Mouse (Mus musculus) heart, postnatal 25 days (tissue): ENCODE measurements around the gene Cx3cr1. TPM values are rescaled to one million over a fixed set of nuclear protein-coding genes. Genes with fewer than 3 reads are reported as not detected.
A peak's percentile ranks its signal among the peaks of the same experiment; 100 is the strongest.

Experiments used
- DNase-seq: peaks from one replicate; pipeline ENCODE4 v3.0.0; 2022; ENCODE audit warnings: low spot score
- intact Hi-C: fragments of 180-260 bp; cut with DNase I; formaldehyde crosslinking; loops from one replicate; pipeline ENCODE4 v1.15.1; 2025
- total RNA-seq, 2 experiments: library from RNA; stranded (reverse); gene quantifications; 2 replicates each; pipeline ENCODE4 v1.2.3; 2021

Gene Cx3cr1
- total RNA-seq, 2 experiments from 2014 or later: 3.0 to 5.1 TPM

- DNase-seq: no peak
- intact Hi-C loops: no loop called here
Measured at GRCm38 (mm10) chr9:120005936-120006335, 63.7 kb downstream of the Cx3cr1 start.

- no peak for DNase-seq
- intact Hi-C loops: no loop called here
Measured at GRCm38 (mm10) chr9:120002893-120003292, 66.8 kb downstream of the Cx3cr1 start.

- DNase-seq: peak; percentile 90
- intact Hi-C loops: loop anchor here (2.0 kb wide), 1 partner anchor 17 kb away; the partner anchor contains the start of gene Csrnp1
Measured at GRCm38 (mm10) chr9:120001945-120002725, 67.5 kb downstream of the Cx3cr1 start.

GRCm38 (mm10) chr9:120000761-120001160 is 68.9 kb downstream of the Cx3cr1 start:
- DNase-seq: no peak
- intact Hi-C loops: loop anchor here (2.0 kb wide), 1 partner anchor 16 kb away; the partner anchor contains the start of gene Csrnp1

GRCm38 (mm10) chr9:119999636-120000035 is 70.0 kb downstream of the Cx3cr1 start:
- peak; percentile 54 for DNase-seq
- intact Hi-C loops: loop anchor here (2.0 kb wide), 1 partner anchor 15 kb away; the partner anchor contains the start of gene Csrnp1

- no peak for DNase-seq
- intact Hi-C loops: no loop called here
Measured at GRCm38 (mm10) chr9:119998776-119999175, 70.9 kb downstream of the Cx3cr1 start.

- no peak for DNase-seq
- intact Hi-C loops: no loop called here
Measured at GRCm38 (mm10) chr9:119996080-119996479, 73.6 kb downstream of the Cx3cr1 start.

- DNase-seq: no peak
- intact Hi-C loops: no loop called here
Measured at GRCm38 (mm10) chr9:119994207-119994606, 75.5 kb downstream of the Cx3cr1 start.

- no peak for DNase-seq
- intact Hi-C loops: no loop called here
Measured at GRCm38 (mm10) chr9:119993092-119993844, 76.4 kb downstream of the Cx3cr1 start.

GRCm38 (mm10) chr9:119991310-119991709 is 78.4 kb downstream of the Cx3cr1 start:
- intact Hi-C loops: no loop called here
- no peak for DNase-seq

- intact Hi-C loops: no loop called here
- no peak for DNase-seq
Measured at GRCm38 (mm10) chr9:119988304-119988703, 81.4 kb downstream of the Cx3cr1 start.

- intact Hi-C loops: loop anchor here (2.0 kb wide), 1 partner anchor 15 kb away; no protein-coding TSS in a partner anchor
- DNase-seq: no peak
Measured at GRCm38 (mm10) chr9:119985881-119986574, 83.7 kb downstream of the Cx3cr1 start.

GRCm38 (mm10) chr9:119984536-119985011 is 85.1 kb downstream of the Cx3cr1 start, which contains the start of gene Csrnp1:
Gene Csrnp1 (minus strand): TSS chr9:119984658.
- intact Hi-C loops: loop anchor here (2.0 kb wide), 1 partner anchor 16 kb away; no protein-coding TSS in a partner anchor

GRCm38 (mm10) chr9:119983585-119984535 is 85.8 kb downstream of the Cx3cr1 start:
- intact Hi-C loops: loop anchor here (2.0 kb wide), 3 partner anchors 17 to 27 kb away; no protein-coding TSS in a partner anchor
- peak; percentile 90 for DNase-seq

More at GRCm38 (mm10) chr9:119984536-119985011, 85.1 kb downstream of the Cx3cr1 start, which contains the start of gene Csrnp1:
- DNase-seq: no peak

GRCm38 (mm10) chr9:119982956-119983551 is 86.6 kb downstream of the Cx3cr1 start:
- DNase-seq: peak; percentile 53
- intact Hi-C loops: loop anchor here (2.0 kb wide), 2 partner anchors 18 to 28 kb away; no protein-coding TSS in a partner anchor

GRCm38 (mm10) chr9:119982241-119982811 is 87.4 kb downstream of the Cx3cr1 start:
- DNase-seq: peak; percentile 52
- intact Hi-C loops: loop anchor here (2.0 kb wide), 2 partner anchors 18 to 28 kb away; no protein-coding TSS in a partner anchor
